Mouse (Mus musculus) lung, postnatal 0 days (tissue): Measurements from ENCODE around the gene Olfr67. TPM values are rescaled to one million over a fixed set of nuclear protein-coding genes. Genes with fewer than 3 reads are reported as not detected.
A peak's percentile ranks its signal among the peaks of the same experiment; 100 is the strongest.
"Not testable (repeated sequence)": the region's sequence is repeated elsewhere in the genome, so short reads cannot be mapped to it uniquely, and the experiment has no call there.

ENCODE experiments used
- ATAC-seq: fragments of 200-750 bp; cut with Nextera tagmentation; 2 replicates; pipeline ENCODE4 v1.8.0; 2017; ENCODE audit warnings: moderate library complexity
- DNase-seq: peaks from one replicate; pipeline ENCODE4 v3.0.0-alpha.2; 2016; ENCODE audit warnings: low spot score
- H3K27ac ChIP-seq: fragments of 300-500 bp; sonication (generic); 2 replicates; pipeline ENCODE4 v1.5.1; 2014; ENCODE audit warnings: antibody characterized with exemption, mild to moderate bottlenecking, low read length, mixed read lengths
- H3K27me3 ChIP-seq: fragments of 300-500 bp; sonication (generic); replicated peaks from 2 replicates; pipeline ENCODE4 v1.6.1; 2014; ENCODE audit warnings: low read length, mixed read lengths; ENCODE audit not compliant: insufficient read depth
- H3K36me3 ChIP-seq: fragments of 300-500 bp; sonication (generic); 2 replicates; pipeline ENCODE4 v1.6.1; 2014; ENCODE audit warnings: low read length, mixed read lengths; ENCODE audit not compliant: insufficient read depth
- H3K4me1 ChIP-seq: fragments of 300-500 bp; sonication (generic); 2 replicates; pipeline ENCODE4 v1.6.1; 2014; ENCODE audit warnings: antibody characterized with exemption, low read depth, low read length, mixed read lengths; ENCODE audit not compliant: insufficient read depth
- H3K4me2 ChIP-seq: fragments of 300-500 bp; sonication (generic); replicated peaks from 2 replicates; pipeline ENCODE4 v1.6.1; 2014; ENCODE audit warnings: low read depth, mild to moderate bottlenecking, low read length, moderate library complexity, mixed read lengths
- H3K4me3 ChIP-seq: fragments of 300-500 bp; sonication (generic); 2 replicates; pipeline ENCODE4 v1.5.1; 2014; ENCODE audit warnings: low read depth, low read length
- H3K9ac ChIP-seq: fragments of 300-500 bp; sonication (generic); replicated peaks from 2 replicates; pipeline ENCODE4 v1.6.1; 2014; ENCODE audit warnings: low read depth, mild to moderate bottlenecking
- H3K9me3 ChIP-seq: fragments of 300-500 bp; sonication (generic); 2 replicates; pipeline ENCODE4 v1.6.1; 2016; ENCODE audit warnings: low read length, mixed read lengths
- CTCF ChIP-seq: IDR thresholded peaks from 2 replicates; pipeline ENCODE4 v1.5.1; 2016; ENCODE audit warnings: antibody characterized with exemption, mild to moderate bottlenecking
- EP300 ChIP-seq: IDR thresholded peaks from 2 replicates; pipeline ENCODE4 v1.6.1; 2016; ENCODE audit warnings: antibody characterized with exemption, mild to moderate bottlenecking, control low read depth
- WGBS: fragments of 180-500 bp; shearing (Covaris S2); extraction: QIAGEN DNeasy Blood & Tissue Kit; methylation state at CpG from one replicate; pipeline ENCODE4 v1.1.7; 2014; 5-methylcytosine and 5-hydroxymethylcytosine counted together
- polyA plus RNA-seq: library from polyadenylated mRNA; unstranded; fragments of >200 nt; fragmentation: Nextera tagmentation; extraction: Ambion mirVana; gene quantifications from 2 replicates; pipeline ENCODE4 v1.2.1, GENCODE M21; 2015

Olfr67 gene
- polyA plus RNA-seq, result not detected in 2 replicates

- no peak for ATAC-seq
- Histone ChIP-seq H3K27me3 (no peaks in the 10 kb centered on the region), H3K4me2 (no peak within 1 kb of the TSS), H3K4me3 (no peak within 1 kb of the TSS), H3K9me3 (no peaks in the 10 kb centered on the region), H3K9ac (no peak within 1 kb of the TSS), H3K27ac (no peak within 1 kb of the TSS), H3K36me3 (no peaks in the 10 kb centered on the region), H3K4me1 (no peaks in the 10 kb centered on the region)
- TF ChIP-seq EP300 (no peak), CTCF (no peak)
- 59% methylated on average over 3 of the region's 3 CpGs for WGBS
- no peak for DNase-seq
These were observed at the start of gene Olfr67 for GRCm38 (mm10) chr7:103791721-103792120. Gene Olfr67, minus strand, starts transcription at chr7:103791821.

DNA sequence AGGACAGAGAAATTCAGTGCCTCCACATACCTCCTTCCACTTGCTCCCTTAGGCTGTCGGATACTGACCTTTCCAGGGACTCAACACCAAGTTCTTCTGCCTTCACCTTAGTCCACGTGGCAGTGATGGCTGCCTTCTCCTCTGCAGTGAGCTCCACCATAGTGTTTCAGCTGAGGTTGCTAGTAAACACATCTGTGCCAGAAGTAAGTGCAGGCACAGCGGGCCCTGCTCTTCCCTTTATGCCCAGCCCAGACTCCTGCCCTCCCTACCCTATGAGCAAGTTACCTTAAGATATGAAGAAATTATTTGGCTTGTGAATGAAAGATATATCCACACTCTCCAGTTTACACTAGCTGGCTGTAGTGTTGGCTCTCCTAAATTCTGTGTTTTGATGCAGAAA, 48.6 kb upstream of the Olfr67 start, which contains the start of gene Hbb-bh2:
Gene Hbb-bh2 (minus strand): TSS at position 253 of the 400 bp plus-strand sequence.
- Histone ChIP-seq H3K27me3 (no peaks in the 10 kb centered on the region), H3K9me3 (no peaks in the 10 kb centered on the region), H3K36me3 (no peaks in the 10 kb centered on the region), H3K4me1 (no peaks in the 10 kb centered on the region), H3K27ac (no peak within 1 kb of the TSS), H3K4me2 (no peak within 1 kb of the TSS), H3K4me3 (no peak within 1 kb of the TSS), H3K9ac (no peak within 1 kb of the TSS)
- ATAC-seq, result no peak
- DNase-seq, result no peak
- TF ChIP-seq EP300, result no peak
- no peak for TF ChIP-seq CTCF
- 57% methylated on average over 3 of the region's 3 CpGs for WGBS

- peak; percentile 68 for ATAC-seq
- no peaks in the 10 kb centered on the region for H3K4me1 ChIP-seq
- DNase-seq, result no peak
- H3K27me3 ChIP-seq, result no peaks in the 10 kb centered on the region
- no peak within 1 kb of the TSS for H3K4me3 ChIP-seq
- H3K4me2 ChIP-seq, result no peak within 1 kb of the TSS
- no peaks in the 10 kb centered on the region for H3K9me3 ChIP-seq
- 84% methylated on average over 4 of the region's 4 CpGs for WGBS
- H3K27ac ChIP-seq, result no peak within 1 kb of the TSS
- TF ChIP-seq CTCF, result no peak
- H3K36me3 ChIP-seq, result no peaks in the 10 kb centered on the region
- no peak within 1 kb of the TSS for H3K9ac ChIP-seq
These were observed 36.2 kb upstream of the Olfr67 start, which contains the start of gene Hbb-bs for GRCm38 (mm10) chr7:103827808-103828207. Gene Hbb-bs, minus strand, starts transcription at chr7:103828096.

DNA sequence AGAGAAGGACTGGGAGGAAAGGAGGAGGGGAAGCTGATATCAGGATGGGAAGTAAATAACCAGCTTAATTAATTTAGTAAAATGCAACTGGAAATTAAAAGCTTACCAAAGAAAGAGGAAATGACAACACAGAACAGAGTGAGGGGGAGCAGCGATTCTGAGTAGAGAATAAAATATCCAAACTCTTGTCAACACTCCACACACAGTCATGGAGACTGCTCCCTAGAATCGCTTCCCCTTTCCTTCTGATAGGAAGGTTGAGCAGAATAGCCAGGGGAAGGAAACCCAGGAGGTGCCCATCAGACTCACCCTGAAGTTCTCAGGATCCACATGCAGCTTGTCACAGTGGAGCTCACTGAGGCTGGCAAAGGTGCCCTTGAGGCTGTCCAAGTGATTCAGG, 35.5 kb upstream of the Olfr67 start:
- not testable (repeated sequence) for H3K4me3 ChIP-seq, H3K27me3 ChIP-seq, H3K9ac ChIP-seq, H3K27ac ChIP-seq, DNase-seq, H3K4me1 ChIP-seq, H3K36me3 ChIP-seq, H3K9me3 ChIP-seq, H3K4me2 ChIP-seq
- no CpG with 5 or more reads among the region's 2 CpGs for WGBS
- peak; percentile 35 for ATAC-seq

GRCm38 (mm10) chr7:103826255-103826887, 34.8 kb upstream of the Olfr67 start:
- H3K4me1 ChIP-seq, result no peaks in the 10 kb centered on the region
- 10% methylated on average over 3 of the region's 3 CpGs for WGBS
- H3K4me2 ChIP-seq, result no peak overlapping the region
- no peak overlapping the region for H3K4me3 ChIP-seq
- TF ChIP-seq EP300, result no peak
- TF ChIP-seq CTCF, result no peak
- ATAC-seq, result no peak
- no peaks in the 10 kb centered on the region for H3K9me3 ChIP-seq
- no peak for DNase-seq
- no peak overlapping the region for H3K9ac ChIP-seq
- H3K27ac ChIP-seq, result no peak overlapping the region
- no peaks in the 10 kb centered on the region for H3K27me3 ChIP-seq
- no peaks in the 10 kb centered on the region for H3K36me3 ChIP-seq

DNA sequence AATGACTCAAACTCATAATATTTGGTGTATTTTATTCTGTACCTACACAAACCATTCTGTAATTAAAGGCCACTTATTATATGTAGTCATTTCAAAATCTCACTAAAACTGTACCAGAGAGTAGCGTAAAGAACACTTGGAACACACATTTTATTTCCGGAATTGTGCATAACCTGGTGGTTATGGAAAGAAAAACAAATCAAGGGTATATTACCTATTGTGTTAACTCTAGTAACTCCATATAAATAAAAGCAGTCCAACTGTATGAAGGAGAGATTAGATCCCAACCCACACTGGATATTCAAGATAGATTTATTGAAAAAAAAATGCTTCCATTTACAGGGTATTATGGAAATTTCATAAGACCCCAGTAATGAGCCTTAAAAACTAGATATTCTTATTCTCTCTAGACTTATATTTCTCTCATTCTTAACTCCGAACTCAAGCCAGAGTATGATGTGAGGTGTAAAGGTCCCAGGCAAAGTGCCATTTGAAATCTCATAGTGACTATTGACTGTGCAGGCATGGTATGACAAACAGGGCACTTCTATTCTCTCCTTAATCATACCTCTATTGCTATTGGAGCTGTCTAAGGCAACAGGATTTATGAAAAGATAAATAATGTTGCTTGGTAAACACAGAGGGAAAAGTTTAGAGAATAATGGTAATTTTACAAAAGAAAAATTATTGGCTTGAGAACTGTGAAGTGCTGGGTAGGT, 34.1 kb upstream of the Olfr67 start:
- TF ChIP-seq EP300, result no peak
- TF ChIP-seq CTCF, result no peak
- no peak overlapping the region for H3K4me3 ChIP-seq
- no peak overlapping the region for H3K9ac ChIP-seq
- no peaks in the 10 kb centered on the region for H3K27me3 ChIP-seq
- ATAC-seq (no peak), DNase-seq (no peak)
- H3K27ac ChIP-seq, result no peak overlapping the region
- no peaks in the 10 kb centered on the region for H3K9me3 ChIP-seq
- no peaks in the 10 kb centered on the region for H3K36me3 ChIP-seq
- H3K4me1 ChIP-seq, result no peaks in the 10 kb centered on the region
- 87% methylated on average over 3 of the region's 3 CpGs for WGBS
- H3K4me2 ChIP-seq, result no peak overlapping the region
